Mouse (Mus musculus) spleen, postnatal 36 days (tissue): ENCODE results near the gene Vrk2.

Experiments used
- DNase-seq, 2 experiments: peaks; one replicate each; pipeline ENCODE4 v3.0.0; 2022; ENCODE audit warnings: low spot score in 2 of 2, mixed read lengths in 1 of 2

Gene Vrk2

GRCm38 (mm10) chr11:26551551-26551950 is 42.2 kb downstream of the Vrk2 start:
- no peak for DNase-seq

GRCm38 (mm10) chr11:26537816-26538215 is 56.0 kb downstream of the Vrk2 start:
- DNase-seq, result no peak

GRCm38 (mm10) chr11:26533828-26534119 is 60.0 kb downstream of the Vrk2 start:
- no peak for DNase-seq

- DNase-seq, result no peak
Measured at GRCm38 (mm10) chr11:26532994-26533827, 60.6 kb downstream of the Vrk2 start.

GRCm38 (mm10) chr11:26526861-26527260 is 66.9 kb downstream of the Vrk2 start:
- DNase-seq, result no peak

GRCm38 (mm10) chr11:26518991-26519390 is 74.8 kb downstream of the Vrk2 start:
- no peak for DNase-seq

GRCm38 (mm10) chr11:26516086-26516485 is 77.7 kb downstream of the Vrk2 start:
- no peak for DNase-seq

- no peak for DNase-seq
Measured at GRCm38 (mm10) chr11:26513683-26514082, 80.1 kb downstream of the Vrk2 start.

GRCm38 (mm10) chr11:26495951-26496350 is 97.8 kb downstream of the Vrk2 start:
- no peak for DNase-seq

GRCm38 (mm10) chr11:26489761-26490466 is 103.9 kb downstream of the Vrk2 start:
- no peak for DNase-seq

GRCm38 (mm10) chr11:26481691-26482242 is 112.0 kb downstream of the Vrk2 start:
- no peak for DNase-seq

GRCm38 (mm10) chr11:26477037-26477739 is 116.6 kb downstream of the Vrk2 start:
- no peak for DNase-seq

GRCm38 (mm10) chr11:26454081-26454480 is 139.7 kb downstream of the Vrk2 start:
- DNase-seq, result no peak

- DNase-seq, result peak in 1 of 2 experiments; percentile 28
Measured at GRCm38 (mm10) chr11:26452693-26453092, 141.1 kb downstream of the Vrk2 start.

- DNase-seq, result peak in 1 of 2 experiments; percentile 12
Measured at GRCm38 (mm10) chr11:26451228-26451627, 142.6 kb downstream of the Vrk2 start.

GRCm38 (mm10) chr11:26450636-26451035 is 143.2 kb downstream of the Vrk2 start:
- DNase-seq, result no peak

- peak in 1 of 2 experiments; percentile 18 for DNase-seq
Measured at GRCm38 (mm10) chr11:26449789-26450188, 144.0 kb downstream of the Vrk2 start.

- DNase-seq, result no peak
Measured at GRCm38 (mm10) chr11:26444374-26444773, 149.4 kb downstream of the Vrk2 start.

- no peak for DNase-seq
Measured at GRCm38 (mm10) chr11:26441121-26441520, 152.7 kb downstream of the Vrk2 start.

- no peak for DNase-seq
Measured at GRCm38 (mm10) chr11:26437818-26438217, 156.0 kb downstream of the Vrk2 start.

GRCm38 (mm10) chr11:26434229-26434628 is 159.6 kb downstream of the Vrk2 start:
- no peak for DNase-seq

GRCm38 (mm10) chr11:26421472-26421871 is 172.3 kb downstream of the Vrk2 start:
- DNase-seq, result no peak
